Mouse (Mus musculus) adrenal gland, postnatal 14 days (tissue): ENCODE results near the gene Eml2. TPM values are rescaled to one million over a fixed set of nuclear protein-coding genes. Genes with fewer than 3 reads are reported as not detected.
A peak's percentile ranks its signal among the peaks of the same experiment; 100 is the strongest.
"Not testable (repeated sequence)": the region's sequence is repeated elsewhere in the genome, so short reads cannot be mapped to it uniquely, and the experiment has no call there.

ENCODE experiments used
- DNase-seq: peaks from one replicate; pipeline ENCODE4 v3.0.0; 2021; ENCODE audit warnings: mixed read lengths
- long read RNA-seq, 2 experiments: library from polyadenylated mRNA; stranded (forward); transcript quantifications; one replicate each; pipeline ENCODE4 v2.0.0; 2021
- total RNA-seq: library from RNA; stranded (reverse); gene quantifications from 2 replicates; pipeline ENCODE4 v1.2.3, GENCODE M21; 2021

Gene Eml2
- 36.9 and 46.6 TPM in 2 replicates for total RNA-seq
- long read RNA-seq, experiment 1, partial matches to known transcripts, result 0 of 3 reads
- long read RNA-seq, experiment 1, other reads (novel, unspliced or antisense), result 2 of 3 reads
- long read RNA-seq, experiment 2, partial matches to known transcripts, result 0 of 2 reads
- long read RNA-seq, experiment 2, other reads (novel, unspliced or antisense), result 2 of 2 reads

GRCm38 (mm10) chr7:19175708-19176515 lies at the start of gene Eml2:
Gene Eml2, plus strand, starts transcription at chr7:19176421.
- peak; percentile 54 for DNase-seq

- DNase-seq, result no peak
Observed at GRCm38 (mm10) chr7:19127744-19128143, 48.5 kb upstream of the Eml2 start.

GRCm38 (mm10) chr7:19129396-19129795 lies 46.8 kb upstream of the Eml2 start:
- DNase-seq, result no peak

GRCm38 (mm10) chr7:19130657-19131056 lies 45.6 kb upstream of the Eml2 start:
- no peak for DNase-seq

GRCm38 (mm10) chr7:19131324-19131848 lies 44.8 kb upstream of the Eml2 start:
- DNase-seq, result peak; percentile 99

- no peak for DNase-seq
Observed at GRCm38 (mm10) chr7:19136168-19136567, 40.1 kb upstream of the Eml2 start.

- DNase-seq, result no peak
Observed at GRCm38 (mm10) chr7:19136673-19137334, 39.4 kb upstream of the Eml2 start.

GRCm38 (mm10) chr7:19137380-19137779 lies 38.8 kb upstream of the Eml2 start:
- peak; percentile 80 for DNase-seq

- DNase-seq, result no peak
Observed at GRCm38 (mm10) chr7:19146793-19147192, 29.4 kb upstream of the Eml2 start.

- DNase-seq, result no peak
Observed at GRCm38 (mm10) chr7:19147497-19148045, 28.6 kb upstream of the Eml2 start.

GRCm38 (mm10) chr7:19148180-19148874 lies 27.9 kb upstream of the Eml2 start:
- DNase-seq, result no peak

- peak; percentile 98 for DNase-seq
Observed at GRCm38 (mm10) chr7:19148875-19149541, 27.2 kb upstream of the Eml2 start, which contains the start of gene Qpctl. Gene Qpctl, minus strand, starts transcription at chr7:19149291.

GRCm38 (mm10) chr7:19149626-19150025 lies 26.6 kb upstream of the Eml2 start, which contains the start of gene Snrpd2:
Gene Snrpd2, plus strand, starts transcription at chr7:19149722.
- DNase-seq, result peak; percentile 98

GRCm38 (mm10) chr7:19151121-19151520 lies 25.1 kb upstream of the Eml2 start:
- DNase-seq, result not testable (repeated sequence)

GRCm38 (mm10) chr7:19154796-19155195 lies 21.4 kb upstream of the Eml2 start:
- DNase-seq, result no peak

- peak; percentile 80 for DNase-seq
Observed at GRCm38 (mm10) chr7:19155825-19156475, 20.3 kb upstream of the Eml2 start.

GRCm38 (mm10) chr7:19157160-19157800 lies 18.9 kb upstream of the Eml2 start:
- peak; percentile 95 for DNase-seq

- no peak for DNase-seq
Observed at GRCm38 (mm10) chr7:19158601-19159000, 17.6 kb upstream of the Eml2 start.

GRCm38 (mm10) chr7:19159411-19159810 lies 16.8 kb upstream of the Eml2 start:
- DNase-seq, result no peak

- peak; percentile 63 for DNase-seq
Observed at GRCm38 (mm10) chr7:19160115-19160514, 16.1 kb upstream of the Eml2 start.
